Mouse (Mus musculus) liver, postnatal 0 days (tissue): Measurements from ENCODE around the gene Rgsl1.

ENCODE experiments used
- CTCF ChIP-seq: sonication (generic); IDR thresholded peaks from 2 replicates; pipeline ENCODE4 v1.5.1; 2016; ENCODE audit warnings: antibody characterized with exemption, low read depth
- EP300 ChIP-seq: IDR thresholded peaks from 2 replicates; pipeline ENCODE4 v1.6.1; 2016; ENCODE audit warnings: antibody characterized with exemption, low read depth, mild to moderate bottlenecking

DNA sequence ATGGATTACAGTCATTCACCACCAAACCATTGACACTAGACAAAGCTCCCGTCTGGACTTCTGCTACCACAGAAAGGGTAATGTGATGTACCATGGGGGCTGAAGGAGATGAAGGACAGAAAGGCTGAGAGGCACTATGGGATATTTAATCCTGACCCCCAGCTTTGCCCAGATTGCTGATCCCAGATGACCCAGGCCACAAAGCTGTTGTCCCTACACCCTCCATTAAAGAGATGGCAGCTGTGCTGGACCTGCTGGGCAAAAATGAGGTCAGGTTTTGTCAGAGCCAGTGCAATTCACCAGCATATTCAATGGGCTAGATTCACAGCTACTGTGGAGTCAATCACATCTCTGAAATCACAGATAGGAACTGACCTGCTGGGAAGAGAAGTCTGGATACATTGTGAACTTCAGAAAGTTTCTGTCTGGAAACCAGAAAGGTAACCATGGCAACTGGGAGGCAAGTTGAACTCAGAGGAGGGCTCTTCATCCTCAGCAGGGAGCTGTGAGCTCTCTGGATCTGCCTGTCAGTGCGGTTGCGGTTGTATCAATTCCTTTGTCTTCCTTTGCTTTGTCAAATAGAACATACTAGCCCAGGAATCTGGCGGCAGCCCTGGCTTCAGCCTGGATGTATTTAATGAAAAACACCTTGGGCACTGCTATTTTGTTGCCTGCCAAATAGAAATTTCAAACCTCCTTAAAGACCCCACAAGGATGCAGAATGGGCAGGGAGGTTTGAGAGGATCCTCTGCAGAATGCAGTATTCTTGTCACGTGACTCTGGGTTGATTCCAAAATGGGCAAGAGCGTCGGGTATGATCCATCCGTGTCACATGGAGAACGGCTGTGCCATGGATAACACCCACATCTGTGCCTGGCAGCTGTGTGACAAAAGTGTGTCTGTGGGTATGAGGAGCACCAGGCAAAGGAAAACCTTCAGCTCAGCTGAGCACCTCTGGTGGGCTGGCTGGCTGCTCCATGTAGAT lies 106.5 kb downstream of the Rgsl1 start:
- TF ChIP-seq CTCF: no peak
- TF ChIP-seq EP300: no peak
